Mouse (Mus musculus) heart, embryonic 16.5 days (tissue): Measurements from ENCODE around the gene Ccdc149. TPM values are rescaled to one million over a fixed set of nuclear protein-coding genes. Genes with fewer than 3 reads are reported as not detected.

ENCODE experiments used
- ATAC-seq: fragments of 200-750 bp; cut with Nextera tagmentation; replicated peaks from 2 replicates; pipeline ENCODE4 v1.8.0; 2017; ENCODE audit warnings: moderate number of reproducible peaks; ENCODE audit not compliant: insufficient read depth, low FRiP score; ENCODE audit errors: extremely low read depth
- H3K27ac ChIP-seq: fragments of 300-500 bp; sonication (generic); 2 replicates; pipeline ENCODE4 v1.5.1; 2014; ENCODE audit warnings: mild to moderate bottlenecking, low read length, control low read depth, moderate library complexity
- H3K27me3 ChIP-seq: fragments of 300-500 bp; sonication (generic); 2 replicates; pipeline ENCODE4 v1.6.1; 2014; ENCODE audit warnings: low read length, mixed read lengths; ENCODE audit not compliant: control insufficient read depth, insufficient read depth
- H3K36me3 ChIP-seq: fragments of 300-500 bp; sonication (generic); 2 replicates; pipeline ENCODE4 v1.6.1; 2014; ENCODE audit not compliant: control insufficient read depth, insufficient read depth
- H3K4me1 ChIP-seq: fragments of 300-500 bp; sonication (generic); 2 replicates; pipeline ENCODE4 v1.6.1; 2014; ENCODE audit warnings: low read length, mixed read lengths; ENCODE audit not compliant: control insufficient read depth, insufficient read depth
- H3K4me2 ChIP-seq: fragments of 300-500 bp; sonication (generic); 2 replicates; pipeline ENCODE4 v1.6.1; 2014; ENCODE audit warnings: low read depth, mild to moderate bottlenecking, control low read depth, low read length
- H3K4me3 ChIP-seq: fragments of 300-500 bp; sonication (generic); 2 replicates; pipeline ENCODE4 v1.5.1; 2014; ENCODE audit warnings: mild to moderate bottlenecking, control low read depth, low read length
- H3K9ac ChIP-seq: fragments of 300-500 bp; sonication (generic); 2 replicates; pipeline ENCODE4 v1.6.1; 2014; ENCODE audit warnings: low read length, control low read depth
- H3K9me3 ChIP-seq: fragments of 300-500 bp; sonication (generic); replicated peaks from 2 replicates; pipeline ENCODE4 v1.6.1; 2016; ENCODE audit warnings: low read length; ENCODE audit not compliant: control insufficient read depth
- WGBS: fragments of 180-500 bp; shearing (Covaris S2); extraction: QIAGEN DNeasy Blood & Tissue Kit; methylation state at CpG from one replicate; pipeline ENCODE4 v1.1.7; 2014; 5-methylcytosine and 5-hydroxymethylcytosine counted together
- polyA plus RNA-seq: library from polyadenylated mRNA; unstranded; fragments of >200 nt; fragmentation: Nextera tagmentation; extraction: Ambion mirVana; gene quantifications from 2 replicates; pipeline ENCODE4 v1.2.1, GENCODE M21; 2015

Gene Ccdc149
- polyA plus RNA-seq, 1 experiment from 2014 or later: 2.9 TPM

- Histone ChIP-seq H3K4me3 (no peak overlapping the region), H3K36me3 (no peaks in the 10 kb centered on the region), H3K27ac (no peak overlapping the region), H3K4me2 (no peak overlapping the region), H3K4me1 (no peaks in the 10 kb centered on the region), H3K9me3 (no peaks in the 10 kb centered on the region), H3K9ac (no peak overlapping the region), H3K27me3 (no peaks in the 10 kb centered on the region)
- 68% methylated on average over 14 of the region's 14 CpGs for WGBS
- ATAC-seq: no peak
Observed at GRCm38 (mm10) chr5:52495671-52496070, 24.4 kb upstream of the Ccdc149 start.

GRCm38 (mm10) chr5:52491496-52491895, 20.2 kb upstream of the Ccdc149 start:
- H3K27me3 ChIP-seq: no peaks in the 10 kb centered on the region
- no peak overlapping the region for H3K4me2 ChIP-seq
- 79% methylated on average over 6 of the region's 6 CpGs for WGBS
- ATAC-seq: no peak
- no peaks in the 10 kb centered on the region for H3K9me3 ChIP-seq
- no peak overlapping the region for H3K4me3 ChIP-seq
- H3K27ac ChIP-seq: no peak overlapping the region
- H3K36me3 ChIP-seq: no peaks in the 10 kb centered on the region
- H3K9ac ChIP-seq: no peak overlapping the region
- 0 out of 2 replicates have a peak, but pooled peaks cover 3% of the 10 kb centered on the region for H3K4me1 ChIP-seq

GRCm38 (mm10) chr5:52487559-52488430, 16.5 kb upstream of the Ccdc149 start:
- Histone ChIP-seq H3K4me1 (0 out of 2 replicates have a peak, but pooled peaks cover 3% of the 10 kb centered on the region), H3K27ac (no peak overlapping the region), H3K9me3 (no peaks in the 10 kb centered on the region), H3K9ac (no peak overlapping the region), H3K36me3 (no peaks in the 10 kb centered on the region), H3K27me3 (no peaks in the 10 kb centered on the region), H3K4me2 (no peak overlapping the region), H3K4me3 (no peak overlapping the region)
- no peak for ATAC-seq
- 66% methylated on average over 13 of the region's 13 CpGs for WGBS

GRCm38 (mm10) chr5:52476826-52477225, 5.5 kb upstream of the Ccdc149 start:
- Histone ChIP-seq H3K4me1 (peaks cover 9% of the 10 kb centered on the region; the same call in 1 of the 2 replicates), H3K9me3 (peaks cover 8% of the 10 kb centered on the region), H3K4me2 (peak overlapping the region; percentile 83), H3K36me3 (no peaks in the 10 kb centered on the region; the same call in 1 of the 2 replicates), H3K9ac (peak overlapping the region; percentile 67), H3K4me3 (peak overlapping the region; percentile 57), H3K27me3 (no peaks in the 10 kb centered on the region), H3K27ac (peak overlapping the region; percentile 92)
- peak; percentile 61 for ATAC-seq
- 3% methylated on average over 7 of the region's 7 CpGs for WGBS

- Histone ChIP-seq H3K27ac (peak overlapping the region; percentile 92), H3K4me1 (peaks cover 9% of the 10 kb centered on the region; the same call in 1 of the 2 replicates), H3K27me3 (no peaks in the 10 kb centered on the region), H3K9me3 (peaks cover 8% of the 10 kb centered on the region), H3K36me3 (no peaks in the 10 kb centered on the region; the same call in 1 of the 2 replicates), H3K9ac (peak overlapping the region; percentile 67), H3K4me2 (peak overlapping the region; percentile 83), H3K4me3 (peak overlapping the region; percentile 57)
- ATAC-seq: peak; percentile 95
- under 1% methylated on average over 23 of the region's 23 CpGs for WGBS
Observed at GRCm38 (mm10) chr5:52476292-52476701, 5.0 kb upstream of the Ccdc149 start.

- Histone ChIP-seq H3K27ac (no peak overlapping the region), H3K4me2 (no peak overlapping the region), H3K9ac (no peak overlapping the region), H3K9me3 (peaks cover 8% of the 10 kb centered on the region), H3K4me3 (no peak overlapping the region), H3K4me1 (peaks cover 11% of the 10 kb centered on the region; the same call in 1 of the 2 replicates), H3K27me3 (no peaks in the 10 kb centered on the region), H3K36me3 (no peaks in the 10 kb centered on the region; the same call in 1 of the 2 replicates)
- ATAC-seq: no peak
- WGBS: 86% methylated on average over 7 of the region's 7 CpGs
Observed at GRCm38 (mm10) chr5:52473988-52474387, 2.7 kb upstream of the Ccdc149 start.

- H3K36me3 ChIP-seq: no peaks in the 10 kb centered on the region
- WGBS: 52% methylated on average over 5 of the region's 5 CpGs
- H3K27me3 ChIP-seq: no peaks in the 10 kb centered on the region
- H3K4me1 ChIP-seq: 0 out of 2 replicates have a peak, but pooled peaks cover 2% of the 10 kb centered on the region
- H3K4me2 ChIP-seq: peak overlapping the region; percentile 89
- peaks cover under 1% of the 10 kb centered on the region; the same call in 1 of the 2 replicates for H3K9me3 ChIP-seq
- no peak overlapping the region for H3K27ac ChIP-seq
- H3K4me3 ChIP-seq: peak overlapping the region; percentile 74
- peak overlapping the region; percentile 82 for H3K9ac ChIP-seq
- no peak for ATAC-seq
Observed at GRCm38 (mm10) chr5:52470551-52470950, 770 bp downstream of the Ccdc149 start.

- Histone ChIP-seq H3K9me3 (peaks cover 9% of the 10 kb centered on the region), H3K27ac (no peak overlapping the region), H3K4me3 (no peak overlapping the region), H3K27me3 (no peaks in the 10 kb centered on the region), H3K36me3 (peaks cover 2% of the 10 kb centered on the region; the same call in 1 of the 2 replicates), H3K9ac (no peak overlapping the region), H3K4me1 (0 out of 2 replicates have a peak, but pooled peaks cover 2% of the 10 kb centered on the region), H3K4me2 (no peak overlapping the region)
- no peak for ATAC-seq
- WGBS: 84% methylated on average over 3 of the region's 3 CpGs
Observed at GRCm38 (mm10) chr5:52467841-52468240, 3.5 kb downstream of the Ccdc149 start.

- peaks cover 2% of the 10 kb centered on the region; the same call in 1 of the 2 replicates for H3K4me1 ChIP-seq
- peaks cover 2% of the 10 kb centered on the region; the same call in 1 of the 2 replicates for H3K36me3 ChIP-seq
- H3K27me3 ChIP-seq: no peaks in the 10 kb centered on the region
- no peak overlapping the region for H3K9ac ChIP-seq
- peaks cover 9% of the 10 kb centered on the region for H3K9me3 ChIP-seq
- no peak overlapping the region for H3K4me3 ChIP-seq
- no peak overlapping the region for H3K27ac ChIP-seq
- no peak overlapping the region for H3K4me2 ChIP-seq
- 68% methylated on average over 2 of the region's 2 CpGs for WGBS
- ATAC-seq: no peak
Observed at GRCm38 (mm10) chr5:52462447-52462846, 8.9 kb downstream of the Ccdc149 start.
